Mouse (Mus musculus) stomach, embryonic 15.5 days (tissue): ENCODE data around the gene Gbgt1. TPM values are rescaled to one million over a fixed set of nuclear protein-coding genes. Genes with fewer than 3 reads are reported as not detected.

Source experiments
- ATAC-seq: fragments of 200-750 bp; cut with Nextera tagmentation; 2 replicates; pipeline ENCODE4 v1.8.0; 2017; ENCODE audit warnings: low read depth, moderate number of reproducible peaks, moderate TSS enrichment; ENCODE audit not compliant: insufficient read depth, low FRiP score
- H3K27ac ChIP-seq: fragments of 300-500 bp; sonication (generic); 2 replicates; pipeline ENCODE4 v1.5.1; 2015; ENCODE audit warnings: mild to moderate bottlenecking, inconsistent platforms
- H3K27me3 ChIP-seq: fragments of 300-500 bp; sonication (generic); replicated peaks from 2 replicates; pipeline ENCODE4 v1.6.1; 2015; ENCODE audit warnings: inconsistent platforms
- H3K36me3 ChIP-seq: fragments of 300-500 bp; sonication (generic); 2 replicates; pipeline ENCODE4 v1.6.1; 2015; ENCODE audit warnings: inconsistent platforms
- H3K4me1 ChIP-seq: fragments of 300-500 bp; sonication (generic); 2 replicates; pipeline ENCODE4 v1.6.1; 2015; ENCODE audit warnings: inconsistent platforms
- H3K4me2 ChIP-seq: fragments of 300-500 bp; sonication (generic); 2 replicates; pipeline ENCODE4 v1.6.1; 2015; ENCODE audit warnings: mild to moderate bottlenecking, inconsistent platforms
- H3K4me3 ChIP-seq: fragments of 300-500 bp; sonication (generic); replicated peaks from 2 replicates; pipeline ENCODE4 v1.5.1; 2015; ENCODE audit warnings: inconsistent platforms
- H3K9ac ChIP-seq: fragments of 300-500 bp; sonication (generic); 2 replicates; pipeline ENCODE4 v1.6.1; 2015; ENCODE audit warnings: inconsistent platforms
- H3K9me3 ChIP-seq: fragments of 300-500 bp; sonication (generic); 2 replicates; pipeline ENCODE4 v1.6.1; 2016; ENCODE audit warnings: inconsistent platforms
- WGBS: fragments of 180-500 bp; shearing (Covaris S2); methylation state at CpG from one replicate; pipeline ENCODE4 v1.1.7; 2015; 5-methylcytosine and 5-hydroxymethylcytosine counted together
- polyA plus RNA-seq: library from polyadenylated mRNA; unstranded; fragments of >200 nt; fragmentation: Nextera tagmentation; extraction: Ambion mirVana; gene quantifications from 2 replicates; pipeline ENCODE4 v1.2.1, GENCODE M21; 2015

Gene Gbgt1
- polyA plus RNA-seq, 1 experiment from 2014 or later: 3.2 TPM

DNA sequence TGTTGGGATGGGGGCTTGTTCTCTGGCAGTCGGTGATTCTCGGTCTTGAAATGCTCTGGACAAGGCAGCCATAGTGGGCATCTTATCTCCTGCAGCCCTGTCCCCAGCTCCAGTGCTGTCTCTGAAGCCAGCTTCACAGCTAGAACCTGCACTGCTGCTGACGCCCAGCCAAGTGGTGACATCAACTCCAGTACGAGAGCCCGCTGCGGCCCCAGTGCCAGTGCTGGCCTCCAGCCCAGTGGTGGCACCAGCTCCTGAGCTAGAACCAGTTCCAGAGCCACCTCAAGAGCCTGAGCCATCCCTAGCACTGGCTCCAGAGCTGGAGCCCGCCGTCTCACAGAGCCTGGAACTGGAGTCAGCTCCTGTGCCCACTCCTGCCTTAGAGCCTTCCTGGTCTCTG is 47.2 kb downstream of the Gbgt1 start:
- Histone ChIP-seq H3K27ac (no peak overlapping the region), H3K4me3 (no peak overlapping the region), H3K9ac (no peak overlapping the region), H3K27me3 (no peaks in the 10 kb centered on the region), H3K4me2 (no peak overlapping the region), H3K4me1 (peaks cover 21% of the 10 kb centered on the region), H3K9me3 (no peaks in the 10 kb centered on the region), H3K36me3 (peaks cover 33% of the 10 kb centered on the region)
- WGBS: 93% methylated on average over 8 of the region's 8 CpGs
- ATAC-seq: no peak

DNA sequence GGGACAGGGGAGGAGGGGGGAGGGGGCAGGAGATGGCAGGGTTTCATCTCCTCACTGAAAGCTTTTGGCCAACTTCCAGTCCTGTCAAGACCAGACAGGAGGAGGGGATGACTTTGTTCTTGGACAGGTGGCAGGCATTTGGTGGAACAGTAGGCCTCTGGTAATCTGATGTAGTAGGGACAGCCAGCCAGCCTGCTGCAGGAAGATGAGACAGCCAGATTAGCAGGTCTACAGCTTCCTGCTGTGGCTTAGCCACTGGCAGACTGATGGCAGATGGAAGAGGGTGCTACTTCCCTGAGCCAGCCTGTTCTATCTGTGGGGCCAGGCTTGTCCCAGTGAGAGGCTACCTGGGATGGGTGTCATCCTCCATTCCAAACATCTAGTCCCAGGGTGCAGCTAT is 49.3 kb downstream of the Gbgt1 start:
- H3K4me2 ChIP-seq: no peak overlapping the region
- no peak for ATAC-seq
- no peaks in the 10 kb centered on the region for H3K9me3 ChIP-seq
- peaks cover 8% of the 10 kb centered on the region; the same call in 1 of the 2 replicates for H3K4me1 ChIP-seq
- H3K27ac ChIP-seq: no peak overlapping the region
- H3K36me3 ChIP-seq: peaks cover 52% of the 10 kb centered on the region
- H3K9ac ChIP-seq: no peak overlapping the region
- no peaks in the 10 kb centered on the region for H3K27me3 ChIP-seq
- no peak overlapping the region for H3K4me3 ChIP-seq

DNA sequence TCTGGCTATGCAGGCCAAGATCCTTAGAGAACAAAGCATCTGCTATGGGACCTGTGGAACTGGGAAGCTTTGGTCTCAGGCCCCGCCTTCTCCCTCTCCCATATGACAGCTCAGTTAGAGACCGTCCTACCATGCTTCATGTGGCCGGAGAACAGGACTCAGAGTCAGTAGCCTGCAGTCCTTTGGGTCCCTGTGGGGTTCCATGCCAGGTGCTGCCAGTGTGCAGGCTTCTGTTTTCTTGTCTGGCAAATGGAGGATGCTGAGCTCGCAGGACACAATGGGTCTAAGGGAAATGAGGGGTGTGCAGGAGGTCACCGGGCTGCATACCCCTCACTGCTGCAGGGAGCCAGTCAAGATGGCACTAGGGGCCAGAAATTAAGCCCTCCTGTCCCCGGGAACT is 49.9 kb downstream of the Gbgt1 start:
- 79% methylated on average over 6 of the region's 6 CpGs for WGBS

DNA sequence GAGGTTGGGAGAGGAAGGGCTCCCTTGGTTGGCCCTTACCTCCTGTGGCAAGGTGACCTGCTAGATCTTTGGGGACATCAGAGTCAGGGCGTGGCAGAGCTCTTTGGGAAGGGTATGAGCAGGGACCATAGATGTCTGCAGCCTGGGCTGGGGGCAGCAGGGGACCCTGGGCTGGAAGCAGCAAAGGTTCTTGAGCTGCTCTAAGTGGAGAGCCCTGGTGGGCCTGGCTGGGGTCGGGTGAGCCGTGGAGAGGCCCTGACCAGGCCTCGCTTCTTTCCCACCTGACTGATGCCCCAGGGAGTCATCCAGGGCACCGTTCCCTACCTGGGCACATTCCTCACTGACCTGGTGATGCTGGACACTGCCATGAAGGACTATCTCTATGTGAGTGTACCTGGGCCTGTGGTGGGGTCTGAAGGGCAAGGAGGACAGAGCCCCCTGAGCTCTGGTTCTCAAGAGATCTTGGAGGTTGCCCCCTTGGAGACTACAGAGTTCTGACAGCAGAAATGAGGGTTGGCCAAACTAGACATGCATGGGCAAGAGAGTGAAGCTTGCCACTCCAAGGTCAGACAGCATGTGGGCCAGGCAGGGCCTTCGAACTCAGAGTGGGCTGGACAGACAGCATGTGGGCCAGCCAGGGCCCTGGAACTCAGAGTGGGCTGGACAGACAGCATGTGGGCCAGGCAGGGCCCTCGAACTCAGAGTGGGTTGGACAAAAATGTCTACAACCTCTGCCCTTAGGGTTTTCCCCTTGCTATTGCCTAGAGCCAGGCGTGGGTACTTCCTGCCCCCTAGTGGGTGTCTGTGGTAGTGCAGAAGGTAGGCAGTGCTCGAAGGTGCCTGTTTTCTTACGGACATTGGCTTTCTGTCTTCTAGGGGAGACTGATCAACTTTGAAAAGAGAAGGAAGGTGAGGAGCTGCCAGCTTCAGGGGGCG is 50.8 kb downstream of the Gbgt1 start:
- Histone ChIP-seq H3K4me1 (peaks cover 5% of the 10 kb centered on the region; the same call in 1 of the 2 replicates), H3K36me3 (peaks cover 55% of the 10 kb centered on the region), H3K27ac (no peak overlapping the region), H3K9me3 (no peaks in the 10 kb centered on the region), H3K4me3 (no peak overlapping the region), H3K4me2 (no peak overlapping the region), H3K27me3 (no peaks in the 10 kb centered on the region), H3K9ac (no peak overlapping the region)
- 0 out of 2 replicates have a peak, but pooled peaks have one; percentile 36 for ATAC-seq
- 43% methylated on average over 11 of the region's 11 CpGs for WGBS

More for the DNA sequence above, 49.9 kb downstream of the Gbgt1 start:
- Histone ChIP-seq H3K9ac (no peak overlapping the region), H3K27me3 (no peaks in the 10 kb centered on the region), H3K27ac (no peak overlapping the region), H3K36me3 (peaks cover 54% of the 10 kb centered on the region), H3K4me3 (no peak overlapping the region), H3K4me1 (peaks cover 5% of the 10 kb centered on the region; the same call in 1 of the 2 replicates), H3K4me2 (no peak overlapping the region), H3K9me3 (no peaks in the 10 kb centered on the region)
- no peak for ATAC-seq

DNA sequence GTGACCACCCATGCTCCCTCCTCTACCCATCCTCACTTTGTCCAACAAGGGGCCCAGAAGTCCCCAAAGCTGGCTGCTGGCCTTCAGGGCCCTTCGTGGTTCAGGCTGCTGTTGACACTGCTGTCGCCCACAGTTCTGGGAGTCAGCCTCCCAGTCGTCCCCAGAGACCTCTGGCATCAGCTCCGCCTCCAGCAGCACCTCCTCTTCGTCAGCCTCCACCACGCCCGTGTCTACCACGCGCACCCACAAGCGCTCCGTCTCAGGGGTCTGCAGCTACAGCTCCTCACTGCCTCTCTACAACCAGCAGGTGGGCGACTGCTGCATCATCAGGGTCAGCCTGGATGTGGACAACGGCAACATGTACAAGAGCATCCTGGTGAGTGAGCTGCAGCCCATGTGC is 52.5 kb downstream of the Gbgt1 start:
- no peaks in the 10 kb centered on the region for H3K27me3 ChIP-seq
- no peaks in the 10 kb centered on the region for H3K9me3 ChIP-seq
- no peak overlapping the region for H3K9ac ChIP-seq
- peaks cover 5% of the 10 kb centered on the region; the same call in 1 of the 2 replicates for H3K4me1 ChIP-seq
- no peak overlapping the region for H3K27ac ChIP-seq
- peaks cover 51% of the 10 kb centered on the region for H3K36me3 ChIP-seq
- no peak for ATAC-seq
- no peak overlapping the region for H3K4me2 ChIP-seq
- 85% methylated on average over 13 of the region's 13 CpGs for WGBS
- no peak overlapping the region for H3K4me3 ChIP-seq

DNA sequence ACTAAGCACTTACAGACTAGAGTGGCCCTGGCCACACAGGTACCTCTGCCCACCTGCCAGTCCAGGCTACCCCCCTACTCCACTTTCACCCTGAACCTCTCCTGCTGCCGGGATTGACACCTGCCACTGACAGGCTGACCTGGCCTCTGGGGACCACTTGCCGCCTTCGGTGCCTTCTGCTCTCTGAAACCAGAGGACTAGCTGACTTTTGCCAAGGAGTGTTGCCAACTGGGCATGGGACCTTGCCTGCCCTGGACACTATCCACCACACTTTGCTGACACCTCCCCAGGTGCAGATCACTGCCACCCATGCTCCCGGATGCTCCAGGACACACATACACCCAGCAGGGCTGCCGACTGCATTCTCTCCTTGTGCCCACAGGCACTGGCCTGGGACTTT is 55.6 kb downstream of the Gbgt1 start:
- H3K36me3 ChIP-seq: peaks cover 41% of the 10 kb centered on the region
- H3K4me1 ChIP-seq: no peaks in the 10 kb centered on the region
- no peak overlapping the region for H3K27ac ChIP-seq
- H3K4me2 ChIP-seq: no peak overlapping the region
- WGBS: 89% methylated on average over 5 of the region's 5 CpGs
- no peak for ATAC-seq
- no peaks in the 10 kb centered on the region for H3K27me3 ChIP-seq
- H3K9me3 ChIP-seq: no peaks in the 10 kb centered on the region
- H3K9ac ChIP-seq: no peak overlapping the region
- no peak overlapping the region for H3K4me3 ChIP-seq

Other genes with a start within 250 kb of the Gbgt1 start
- gene Ppp1r26, start 50.1 kb upstream of the Gbgt1 start, polyA plus RNA-seq: 4.4 TPM in 2 replicates
- 0.72 and 0.85 TPM in 2 replicates for gene 1700007K13Rik, start 30.6 kb upstream of the Gbgt1 start, polyA plus RNA-seq
- 51.8 and 54.6 TPM in 2 replicates for gene Mrps2, start 28.8 kb upstream of the Gbgt1 start, polyA plus RNA-seq
- 8.5 and 8.8 TPM in 2 replicates for gene Gm10134, start 9.2 kb downstream of the Gbgt1 start, polyA plus RNA-seq
- gene Ralgds, start 16.2 kb downstream of the Gbgt1 start, polyA plus RNA-seq: 27.5 and 30.9 TPM in 2 replicates
- gene Cel, start 66.5 kb downstream of the Gbgt1 start, polyA plus RNA-seq: 412 and 563 TPM in 2 replicates
- gene Gtf3c5, start 86.9 kb downstream of the Gbgt1 start, polyA plus RNA-seq: 33.6 and 41.8 TPM in 2 replicates
- 3.1 and 6.9 TPM in 2 replicates for gene Gfi1b, start 125.1 kb downstream of the Gbgt1 start, polyA plus RNA-seq
- gene Tsc1, start 144.3 kb downstream of the Gbgt1 start, polyA plus RNA-seq: 18.7 and 18.9 TPM in 2 replicates
- gene Spaca9, start 202.8 kb downstream of the Gbgt1 start, polyA plus RNA-seq: 2.2 and 2.6 TPM in 2 replicates
- 0.81 and 1.0 TPM in 2 replicates for gene Ak8, start 203.3 kb downstream of the Gbgt1 start, polyA plus RNA-seq